Comparison of ENCODE assay signal across 8 mouse cellular contexts in genomic region chr3:94659142-94659748, GRCm38 (mm10). TPM values are rescaled to one million over a fixed set of nuclear protein-coding genes. Genes with fewer than 3 reads are reported as not detected.
A peak's percentile ranks its signal among the peaks of the same experiment; 100 is the strongest.
DNase-seq lines count a peak whose midpoint lies in the region; ATAC-seq and TF ChIP-seq lines count a peak whose summit lies in the region.
"Not testable (repeated sequence)": the region's sequence is repeated elsewhere in the genome, so short reads cannot be mapped to it uniquely, and the experiment has no call there.
"Had no signal": no experiment of that assay in that cellular context is flagged by ENCODE, and none has a peak within 500 bp of the region (broad histone marks: within the 10 kb centered on the region; RNA-seq: fewer than 3 reads in every experiment).

No protein-coding gene starts in this region.

- not testable (repeated sequence) for H3ac ChIP-seq in myocyte (ENCODE audit: control insufficient read depth, insufficient read length)

- H3K79me2 ChIP-seq in myocyte (ENCODE audit: control insufficient read depth, insufficient read depth): not testable (repeated sequence)

- TF ChIP-seq EP300 in liver, postnatal 0 days (IDR thresholded peaks at IDR 0.05; ENCODE audit: low read depth): not testable (repeated sequence)

- not testable (repeated sequence) for H3K4me3 ChIP-seq in forebrain, embryonic 14.5 days (ENCODE audit: low read depth, low read length); hindbrain, embryonic 11.5 days (ENCODE audit: low read depth, low read length); kidney, embryonic 16.5 days (ENCODE audit: low read length); myocyte
- peak overlapping the region; percentile 23 for H3K4me3 ChIP-seq in liver, postnatal 0 days (ENCODE audit: low read depth, low read length)

- H3K4me2 ChIP-seq in forebrain, embryonic 14.5 days (ENCODE audit: low read length): peak overlapping the region; percentile 40
- H3K4me2 ChIP-seq in hindbrain, embryonic 11.5 days (replicated peaks; ENCODE audit: low read depth, low read length): not testable (repeated sequence)
- peak overlapping the region; percentile 37 for H3K4me2 ChIP-seq in kidney, embryonic 16.5 days (replicated peaks; ENCODE audit: low read depth, low read length)
- H3K4me2 ChIP-seq in liver, postnatal 0 days (ENCODE audit: low read depth, low read length): peak overlapping the region; percentile 66
- H3K4me2 ChIP-seq in myocyte (ENCODE audit: low read depth): peak overlapping the region; percentile 24

- not testable (repeated sequence) for H3K27me3 ChIP-seq in forebrain, embryonic 14.5 days (replicated peaks; ENCODE audit: control insufficient read depth, insufficient read depth, low read length); hindbrain, embryonic 11.5 days (ENCODE audit: control insufficient read depth, insufficient read depth, low read length); kidney, embryonic 16.5 days (ENCODE audit: insufficient read depth, low read length); liver, postnatal 0 days (ENCODE audit: insufficient read depth, low read length); myocyte (ENCODE audit: control insufficient read depth, insufficient read depth, insufficient read length)

- peak; percentile 80 for DNase-seq in ZHBTc4 (ENCODE audit: low read depth, low spot score)
- peak; percentile 16 to 19 for DNase-seq in cerebellum, postnatal 25 days
- not testable (repeated sequence) for DNase-seq in forebrain, embryonic 14.5 days (ENCODE audit: low spot score)
- peak; percentile 10 for DNase-seq in hindbrain, embryonic 11.5 days (ENCODE audit: low spot score)
- peak; percentile 36 for DNase-seq in liver, postnatal 0 days

- H3K36me3 ChIP-seq in forebrain, embryonic 14.5 days (ENCODE audit: control insufficient read depth, insufficient read depth, low read length); hindbrain, embryonic 11.5 days (ENCODE audit: control insufficient read depth, insufficient read depth, low read length); kidney, embryonic 16.5 days (ENCODE audit: insufficient read depth, low read length); liver, postnatal 0 days (replicated peaks; ENCODE audit: insufficient read depth, low read length); myocyte (ENCODE audit: control insufficient read depth, insufficient read depth): not testable (repeated sequence)

- not testable (repeated sequence) for H3K27ac ChIP-seq in forebrain, embryonic 14.5 days (ENCODE audit: low read depth, low read length); hindbrain, embryonic 11.5 days (ENCODE audit: low read depth, low read length)
- H3K27ac ChIP-seq in kidney, embryonic 16.5 days (ENCODE audit: low read length): peak overlapping the region; percentile 65; the same call in 1 of the 2 replicates
- peak overlapping the region; percentile 69 for H3K27ac ChIP-seq in liver, postnatal 0 days (ENCODE audit: low read depth)

- H3K9me3 ChIP-seq in forebrain, embryonic 14.5 days (replicated peaks; ENCODE audit: control insufficient read depth, low read length); hindbrain, embryonic 11.5 days (ENCODE audit: control insufficient read depth, low read length); kidney, embryonic 16.5 days (ENCODE audit: low read length); liver, postnatal 0 days (ENCODE audit: low read length): not testable (repeated sequence)

- not testable (repeated sequence) for TF ChIP-seq CTCF in liver, postnatal 0 days (IDR thresholded peaks at IDR 0.05; ENCODE audit: low read depth)

- H3K9ac ChIP-seq in forebrain, embryonic 14.5 days (ENCODE audit: low read length); hindbrain, embryonic 11.5 days (ENCODE audit: low read depth, low read length); kidney, embryonic 16.5 days (replicated peaks; ENCODE audit: low read length); liver, postnatal 0 days (replicated peaks): not testable (repeated sequence)

- 34% methylated on average over 7 of the region's 10 CpGs for WGBS in forebrain, embryonic 14.5 days
- 33% methylated on average over 7 of the region's 10 CpGs for WGBS in hindbrain, embryonic 11.5 days
- WGBS in kidney, embryonic 16.5 days: 32% methylated on average over 7 of the region's 10 CpGs
- WGBS in liver, postnatal 0 days (ENCODE audit: insufficient replicate concordance): 22% methylated on average over 7 of the region's 10 CpGs

- TF ChIP-seq POLR2A in myocyte (IDR thresholded peaks at IDR 0.05; ENCODE audit: insufficient read length, low read depth): not testable (repeated sequence)

- ATAC-seq in forebrain, embryonic 14.5 days: peak; percentile 62
- ATAC-seq in hindbrain, embryonic 11.5 days (ENCODE audit: low FRiP score): peak; percentile 46; the same call in 1 of the 2 replicates
- peak; percentile 84 for ATAC-seq in kidney, embryonic 16.5 days (ENCODE audit: low FRiP score, low TSS enrichment)
- ATAC-seq in liver, postnatal 0 days: peak; percentile 87

- not testable (repeated sequence) for H3K4me1 ChIP-seq in forebrain, embryonic 14.5 days (ENCODE audit: control insufficient read depth, insufficient read depth, low read length); hindbrain, embryonic 11.5 days (replicated peaks; ENCODE audit: control insufficient read depth, insufficient read depth, low read length); kidney, embryonic 16.5 days (ENCODE audit: insufficient read depth, low read length)
- peaks cover 13% of the 10 kb centered on the region for H3K4me1 ChIP-seq in liver, postnatal 0 days (ENCODE audit: insufficient read depth)

RNA-seq across cellular contexts. Expression of gene Tuft1, which starts 0.6 kb away (rescaled TPM):
- polyA plus RNA-seq in forebrain, embryonic 14.5 days (2014; fragmentation: Nextera tagmentation; extraction: Ambion mirVana): 4.6 and 4.8 TPM in 2 replicates
- polyA plus RNA-seq in hindbrain, embryonic 11.5 days (2014; fragmentation: Nextera tagmentation; extraction: Ambion mirVana): 3.9 and 4.5 TPM in 2 replicates
- 9.7 TPM in 2 replicates for polyA plus RNA-seq in kidney, embryonic 16.5 days (2015; fragmentation: Nextera tagmentation; extraction: Ambion mirVana)
- 7.5 and 8.1 TPM in 2 replicates for polyA plus RNA-seq in liver, postnatal 0 days (2015; fragmentation: Nextera tagmentation; extraction: Ambion mirVana)
- 3.5 TPM for polyA plus RNA-seq in myocyte (2012; fragmentation: generic; extraction: Trizol)

RNA-seq across cellular contexts. Expression of gene Gm10972, which starts 16.3 kb away (rescaled TPM):
- polyA plus RNA-seq in forebrain, embryonic 14.5 days (2014; fragmentation: Nextera tagmentation; extraction: Ambion mirVana): not detected in 2 replicates
- not detected in 2 replicates for polyA plus RNA-seq in hindbrain, embryonic 11.5 days (2014; fragmentation: Nextera tagmentation; extraction: Ambion mirVana)
- polyA plus RNA-seq in kidney, embryonic 16.5 days (2015; fragmentation: Nextera tagmentation; extraction: Ambion mirVana): not detected in 2 replicates
- polyA plus RNA-seq in liver, postnatal 0 days (2015; fragmentation: Nextera tagmentation; extraction: Ambion mirVana): not detected in 2 replicates
- polyA plus RNA-seq in myocyte (2012; fragmentation: generic; extraction: Trizol): not detected
- polyA plus RNA-seq: macrophage had no signal

RNA-seq across cellular contexts. Expression of gene Selenbp2, which starts 34.1 kb away (rescaled TPM):
- polyA plus RNA-seq in forebrain, embryonic 14.5 days (2014; fragmentation: Nextera tagmentation; extraction: Ambion mirVana): 0.67 TPM in 1 of 2 replicates, not detected in the other
- polyA plus RNA-seq in hindbrain, embryonic 11.5 days (2014; fragmentation: Nextera tagmentation; extraction: Ambion mirVana): not detected in 2 replicates
- polyA plus RNA-seq in kidney, embryonic 16.5 days (2015; fragmentation: Nextera tagmentation; extraction: Ambion mirVana): 2.2 and 4.6 TPM in 2 replicates
- 35.1 and 39.9 TPM in 2 replicates for polyA plus RNA-seq in liver, postnatal 0 days (2015; fragmentation: Nextera tagmentation; extraction: Ambion mirVana)
- polyA plus RNA-seq in myocyte (2012; fragmentation: generic; extraction: Trizol): 0.16 TPM
